Mouse (Mus musculus): Measurements from ENCODE around the gene Arhgap1.

Gene Arhgap1

GRCm38 (mm10) chr2:91645811-91646210 is 3.8 kb upstream of the Arhgap1 start:
- no peak for DNase-seq (ENCODE audit: extremely low read depth, low read depth, low spot score)

- no peak for DNase-seq (ENCODE audit: extremely low read depth, low read depth, low spot score)
Observed at GRCm38 (mm10) chr2:91646733-91647132, 2.9 kb upstream of the Arhgap1 start.

- DNase-seq (ENCODE audit: extremely low read depth, low read depth, low spot score): no peak
Observed at GRCm38 (mm10) chr2:91649152-91649551, 508 bp upstream of the Arhgap1 start.

- no peak for DNase-seq (ENCODE audit: extremely low read depth, low read depth, low spot score)
Observed at GRCm38 (mm10) chr2:91650360-91650995, 818 bp downstream of the Arhgap1 start.

GRCm38 (mm10) chr2:91651458-91652258 is 2.0 kb downstream of the Arhgap1 start:
- no peak for DNase-seq (ENCODE audit: extremely low read depth, low read depth, low spot score)

- DNase-seq (ENCODE audit: extremely low read depth, low read depth, low spot score): no peak
Observed at GRCm38 (mm10) chr2:91652863-91653262, 3.2 kb downstream of the Arhgap1 start.

- no peak for DNase-seq (ENCODE audit: extremely low read depth, low read depth, low spot score)
Observed at GRCm38 (mm10) chr2:91655388-91655787, 5.7 kb downstream of the Arhgap1 start.

GRCm38 (mm10) chr2:91655827-91656226 is 6.2 kb downstream of the Arhgap1 start:
- DNase-seq (ENCODE audit: extremely low read depth, low read depth, low spot score): no peak

- no peak for DNase-seq (ENCODE audit: extremely low read depth, low read depth, low spot score)
Observed at GRCm38 (mm10) chr2:91656774-91657173, 7.1 kb downstream of the Arhgap1 start.

- DNase-seq (ENCODE audit: extremely low read depth, low read depth, low spot score): no peak
Observed at GRCm38 (mm10) chr2:91659657-91660056, 10.0 kb downstream of the Arhgap1 start.

- no peak for DNase-seq (ENCODE audit: extremely low read depth, low read depth, low spot score)
Observed at GRCm38 (mm10) chr2:91660981-91661380, 11.3 kb downstream of the Arhgap1 start.

GRCm38 (mm10) chr2:91664780-91665179 is 15.1 kb downstream of the Arhgap1 start:
- no peak for DNase-seq (ENCODE audit: extremely low read depth, low read depth, low spot score)

GRCm38 (mm10) chr2:91666386-91666910 is 16.8 kb downstream of the Arhgap1 start:
- DNase-seq (ENCODE audit: extremely low read depth, low read depth, low spot score): no peak

- DNase-seq (ENCODE audit: extremely low read depth, low read depth, low spot score): no peak
Observed at GRCm38 (mm10) chr2:91667747-91668146, 18.1 kb downstream of the Arhgap1 start.

GRCm38 (mm10) chr2:91669326-91669725 is 19.7 kb downstream of the Arhgap1 start:
- DNase-seq (ENCODE audit: extremely low read depth, low read depth, low spot score): no peak

GRCm38 (mm10) chr2:91670038-91670437 is 20.4 kb downstream of the Arhgap1 start:
- no peak for DNase-seq (ENCODE audit: extremely low read depth, low read depth, low spot score)

- DNase-seq (ENCODE audit: extremely low read depth, low read depth, low spot score): no peak
Observed at GRCm38 (mm10) chr2:91673587-91673986, 23.9 kb downstream of the Arhgap1 start.

GRCm38 (mm10) chr2:91674895-91675294 is 25.2 kb downstream of the Arhgap1 start:
- DNase-seq (ENCODE audit: extremely low read depth, low read depth, low spot score): no peak

- no peak for DNase-seq (ENCODE audit: extremely low read depth, low read depth, low spot score)
Observed at GRCm38 (mm10) chr2:91676420-91676819, 26.8 kb downstream of the Arhgap1 start.

- no peak for DNase-seq (ENCODE audit: extremely low read depth, low read depth, low spot score)
Observed at GRCm38 (mm10) chr2:91676961-91677360, 27.3 kb downstream of the Arhgap1 start.

GRCm38 (mm10) chr2:91682850-91683249 is 33.2 kb downstream of the Arhgap1 start:
- DNase-seq (ENCODE audit: extremely low read depth, low read depth, low spot score): no peak

GRCm38 (mm10) chr2:91683919-91684318 is 34.3 kb downstream of the Arhgap1 start:
- DNase-seq (ENCODE audit: extremely low read depth, low read depth, low spot score): no peak
